Mouse (Mus musculus) embryonic fibroblast, embryonic 13.5 days (primary cell): ENCODE data around the gene Anks3. TPM values are rescaled to one million over a fixed set of nuclear protein-coding genes. Genes with fewer than 3 reads are reported as not detected.

ENCODE experiments used
- H3K27ac ChIP-seq: 2 replicates; pipeline ENCODE4 v1.5.1; 2012; ENCODE audit warnings: low read length, control low read depth, inconsistent platforms; ENCODE audit not compliant: insufficient read depth
- H3K4me1 ChIP-seq: 2 replicates; pipeline ENCODE4 v1.6.1; 2011; ENCODE audit warnings: low read length; ENCODE audit not compliant: control insufficient read depth, insufficient read depth
- H3K4me3 ChIP-seq: 2 replicates; pipeline ENCODE4 v1.5.1; 2011; ENCODE audit warnings: mild to moderate bottlenecking, control low read depth, low read length; ENCODE audit not compliant: insufficient read depth
- CTCF ChIP-seq: IDR thresholded peaks from 2 replicates; pipeline ENCODE4 v1.5.1; 2011; ENCODE audit warnings: mild to moderate bottlenecking, control low read depth, low read length, moderate library complexity, borderline replicate concordance; ENCODE audit not compliant: insufficient read depth
- POLR2A ChIP-seq: IDR thresholded peaks from 2 replicates; pipeline ENCODE4 v1.6.1; 2011; ENCODE audit warnings: low read depth, mild to moderate bottlenecking, control low read depth, low read length, moderate library complexity
- polyA plus RNA-seq: library from polyadenylated mRNA; stranded (reverse); fragments of >200 nt; gene quantifications from 2 replicates; pipeline ENCODE4 v1.2.4, GENCODE M21; 2011; ENCODE audit warnings: low read depth; ENCODE audit not compliant: missing spikeins, insufficient read length

Anks3 gene
- polyA plus RNA-seq, result 32.3 and 41.4 TPM in 2 replicates

- TF ChIP-seq POLR2A, result peak; percentile 82
- TF ChIP-seq CTCF, result no peak
- Histone ChIP-seq H3K4me3 (peak within 1 kb of the TSS; percentile 94), H3K4me1 (peaks cover 5% of the 10 kb centered on the region)
Measured at GRCm38 (mm10) chr16:4963797-4964709, at the start of gene Anks3. TSS of gene Anks3 (minus strand) at chr16:4964205.

DNA sequence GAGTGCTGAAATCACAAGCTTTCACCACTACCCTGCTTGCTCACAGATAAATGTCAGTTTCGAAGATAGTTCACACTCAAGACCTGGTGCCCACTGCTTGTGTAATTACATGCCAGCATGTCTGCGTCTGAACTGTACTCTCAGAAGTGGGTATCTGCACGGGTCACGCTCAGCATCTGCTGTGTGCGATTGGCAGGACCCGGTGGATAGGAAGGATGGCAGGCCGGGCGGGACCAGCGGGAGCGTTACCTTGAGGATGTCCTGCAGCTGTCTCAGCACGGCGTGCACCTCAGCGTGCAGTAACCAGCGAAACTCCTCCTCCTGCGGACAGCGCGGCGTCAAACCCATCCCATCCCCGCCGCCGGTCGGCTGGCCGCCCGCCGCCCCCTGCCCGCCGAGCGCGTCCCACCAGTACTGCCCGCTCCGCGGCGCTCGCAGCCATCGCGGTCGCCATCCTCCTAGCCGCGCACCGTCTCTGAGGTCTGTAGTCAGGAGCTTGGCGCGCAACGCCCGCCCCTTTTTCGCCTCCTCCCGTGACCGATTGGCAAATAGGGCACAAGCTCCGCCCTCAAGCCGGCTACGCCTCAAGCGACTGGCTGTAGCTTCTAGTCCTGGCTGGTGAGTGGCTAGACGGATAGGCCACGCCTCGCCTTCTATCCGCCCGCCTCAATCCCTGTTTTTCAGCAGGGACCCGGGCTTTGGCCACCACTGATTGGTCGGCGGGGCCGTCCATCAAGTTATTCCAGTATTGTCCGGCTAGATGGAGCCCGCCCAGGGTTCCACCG lies 49.2 kb upstream of the Anks3 start, which contains the start of gene Rogdi:
TSS of gene Rogdi (minus strand) at position 500 of the 785 bp plus-strand sequence.
- H3K4me3 ChIP-seq, result peak within 1 kb of the TSS; percentile 75
- TF ChIP-seq POLR2A (peak; percentile 83), CTCF (no peak)
- H3K4me1 ChIP-seq, result no peaks in the 10 kb centered on the region
- no peak within 1 kb of the TSS for H3K27ac ChIP-seq

More at GRCm38 (mm10) chr16:4963797-4964709, at the start of gene Anks3:
- no peak within 1 kb of the TSS; the same call in 1 of the 2 replicates for H3K27ac ChIP-seq

- Histone ChIP-seq H3K4me3 (peak overlapping the region; percentile 75), H3K4me1 (no peaks in the 10 kb centered on the region), H3K27ac (no peak overlapping the region)
- TF ChIP-seq CTCF (no peak), POLR2A (no peak)
Measured at GRCm38 (mm10) chr16:5012036-5013005, 48.3 kb upstream of the Anks3 start.

GRCm38 (mm10) chr16:5011285-5011684 lies 47.3 kb upstream of the Anks3 start:
- TF ChIP-seq CTCF, result no peak
- no peak for TF ChIP-seq POLR2A
- no peaks in the 10 kb centered on the region for H3K4me1 ChIP-seq

GRCm38 (mm10) chr16:5010371-5010935 lies 46.4 kb upstream of the Anks3 start:
- H3K4me1 ChIP-seq, result no peaks in the 10 kb centered on the region
- no peak overlapping the region for H3K27ac ChIP-seq
- no peak overlapping the region for H3K4me3 ChIP-seq
- no peak for TF ChIP-seq CTCF
- no peak for TF ChIP-seq POLR2A

More at GRCm38 (mm10) chr16:5011285-5011684, 47.3 kb upstream of the Anks3 start:
- no peak overlapping the region for H3K4me3 ChIP-seq
- H3K27ac ChIP-seq, result no peak overlapping the region

GRCm38 (mm10) chr16:5008076-5008475 lies 44.1 kb upstream of the Anks3 start:
- H3K27ac ChIP-seq, result no peak overlapping the region
- H3K4me3 ChIP-seq, result no peak overlapping the region
- H3K4me1 ChIP-seq, result no peaks in the 10 kb centered on the region
- TF ChIP-seq POLR2A (no peak), CTCF (no peak)

DNA sequence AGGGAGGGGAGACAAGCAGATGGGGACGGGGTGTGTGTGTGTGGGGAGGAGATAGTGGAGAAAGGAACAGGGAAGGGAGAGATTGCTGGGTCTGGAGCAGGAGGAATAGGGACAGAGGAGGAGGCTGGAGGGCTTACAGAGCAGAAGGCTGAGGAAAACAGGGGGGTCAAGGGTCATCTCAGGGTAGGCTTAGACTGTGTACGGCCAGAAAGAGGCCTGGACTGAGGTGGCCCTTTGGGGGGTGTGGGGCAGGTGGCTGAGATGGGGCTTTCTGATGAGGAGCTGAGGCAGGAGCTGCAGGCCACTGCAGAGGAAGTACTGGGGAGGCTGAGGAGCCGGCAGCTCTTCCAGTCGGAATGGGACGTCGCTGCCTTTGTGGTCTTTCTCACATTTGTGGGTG lies 43.5 kb upstream of the Anks3 start:
- TF ChIP-seq CTCF, result no peak
- TF ChIP-seq POLR2A, result no peak
- Histone ChIP-seq H3K4me1 (no peaks in the 10 kb centered on the region), H3K4me3 (no peak overlapping the region), H3K27ac (no peak overlapping the region)

DNA sequence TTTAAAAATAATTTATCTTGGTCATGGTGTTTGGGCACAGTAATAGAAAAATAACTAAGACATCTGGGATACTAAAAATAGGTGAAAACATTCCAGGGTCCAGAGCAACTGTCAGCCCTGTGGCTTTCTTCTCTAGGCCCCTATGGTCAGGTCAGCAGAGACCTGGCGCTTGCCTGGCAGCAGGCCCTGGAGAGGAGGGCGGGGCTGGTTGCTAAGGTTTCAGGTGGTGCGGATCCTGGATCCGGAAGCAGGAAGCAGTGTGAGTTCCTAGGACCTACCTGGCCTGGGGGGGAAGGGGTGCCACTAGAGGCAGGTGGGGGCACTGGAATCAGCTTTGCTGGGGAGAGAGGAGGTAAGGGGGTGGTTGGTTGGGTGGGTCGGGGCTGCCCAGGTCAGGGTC lies 43.1 kb upstream of the Anks3 start, which contains the start of gene Smim22:
TSS of gene Smim22 (plus strand) at position 222 of the 400 bp plus-strand sequence.
- Histone ChIP-seq H3K4me1 (no peaks in the 10 kb centered on the region), H3K27ac (no peak within 1 kb of the TSS), H3K4me3 (no peak within 1 kb of the TSS)
- TF ChIP-seq CTCF (no peak), POLR2A (no peak)

DNA sequence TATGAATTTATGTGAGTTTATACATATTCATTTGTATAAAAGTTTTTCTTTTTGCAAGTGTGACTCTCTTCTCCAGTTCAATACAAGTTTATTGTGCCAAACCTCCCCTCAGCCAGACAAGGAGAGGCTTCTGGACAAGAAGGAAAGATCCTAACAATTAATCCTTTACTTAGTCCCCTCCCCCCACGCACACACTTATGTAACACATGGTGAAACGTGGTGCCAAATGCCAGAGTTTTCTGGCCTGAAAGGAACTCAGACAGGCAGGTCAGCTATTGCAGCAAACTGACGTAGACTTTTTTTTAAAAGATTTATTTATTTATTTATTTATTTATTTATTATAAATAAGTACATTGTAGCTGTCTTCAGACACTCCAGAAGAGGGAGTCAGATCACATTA lies 36.6 kb upstream of the Anks3 start:
- no peak overlapping the region for H3K27ac ChIP-seq
- H3K4me1 ChIP-seq, result no peaks in the 10 kb centered on the region
- TF ChIP-seq POLR2A (no peak), CTCF (no peak)
- H3K4me3 ChIP-seq, result no peak overlapping the region
